Mouse (Mus musculus) brain, adult 2 months (tissue): Measurements from ENCODE around the gene Utrn.

Source experiments
- DNase-seq: peaks from one replicate; pipeline ENCODE4 v3.0.0; 2011; ENCODE audit warnings: low read depth, low spot score

Utrn gene

DNA sequence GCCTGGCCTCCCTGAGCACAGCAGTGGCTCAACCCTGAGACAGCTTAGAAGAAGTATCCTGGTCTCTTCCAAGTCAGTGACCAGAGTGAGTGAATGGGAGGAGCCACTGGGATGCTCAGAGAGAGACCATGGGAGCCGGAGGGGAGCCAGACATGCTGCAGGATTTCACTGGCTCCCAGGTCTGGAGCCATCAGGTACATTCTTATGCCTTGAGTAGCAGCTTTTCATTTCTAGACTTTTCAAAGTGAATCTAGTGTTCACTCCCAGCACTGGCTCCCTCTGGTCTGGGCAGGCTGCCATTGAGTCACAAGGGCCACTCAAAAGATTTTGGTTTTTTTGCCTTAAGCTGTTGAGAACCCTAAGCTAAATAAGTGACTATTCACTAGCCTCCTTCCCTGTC, 31.5 kb downstream of the Utrn start:
- DNase-seq = no peak

DNA sequence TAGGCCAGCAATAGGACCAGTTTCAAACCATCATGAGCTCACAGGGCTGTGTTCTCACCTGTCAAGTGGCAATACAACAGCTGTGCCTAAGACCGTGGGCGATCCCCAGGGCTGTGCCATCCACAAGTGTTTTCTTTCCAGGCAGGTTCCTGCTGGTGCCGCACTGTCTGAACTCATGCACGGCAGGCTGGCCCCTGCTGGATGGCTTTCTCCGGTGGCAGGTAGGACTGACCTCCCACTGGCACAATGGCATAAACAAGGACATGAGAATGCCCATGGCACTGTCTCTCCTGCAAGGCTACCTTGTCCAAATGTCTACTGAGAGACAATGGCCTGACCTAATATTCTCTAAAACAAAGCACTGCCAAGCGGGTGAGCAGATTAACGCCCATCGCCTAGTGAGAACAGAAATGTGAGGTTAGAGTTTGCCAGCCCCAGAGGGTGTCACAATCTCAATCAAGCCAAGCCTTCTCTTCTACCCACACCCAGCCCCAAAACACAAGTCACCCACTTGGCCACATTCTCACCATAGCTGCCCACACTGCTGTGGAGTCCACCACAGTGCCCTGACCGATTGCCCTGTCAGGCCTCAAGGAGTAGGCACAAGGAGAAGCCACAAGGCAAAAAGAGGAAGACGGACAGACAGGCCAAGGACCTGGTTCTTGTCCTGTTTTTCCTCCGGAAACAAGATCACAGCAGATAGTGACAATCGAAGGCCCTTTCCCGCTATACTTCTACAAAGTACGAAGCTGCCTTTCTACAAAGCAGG, 32.9 kb downstream of the Utrn start:
- DNase-seq = peak; percentile 46

- DNase-seq = no peak
Measured at GRCm38 (mm10) chr10:12834215-12834614, 35.0 kb downstream of the Utrn start.

DNA sequence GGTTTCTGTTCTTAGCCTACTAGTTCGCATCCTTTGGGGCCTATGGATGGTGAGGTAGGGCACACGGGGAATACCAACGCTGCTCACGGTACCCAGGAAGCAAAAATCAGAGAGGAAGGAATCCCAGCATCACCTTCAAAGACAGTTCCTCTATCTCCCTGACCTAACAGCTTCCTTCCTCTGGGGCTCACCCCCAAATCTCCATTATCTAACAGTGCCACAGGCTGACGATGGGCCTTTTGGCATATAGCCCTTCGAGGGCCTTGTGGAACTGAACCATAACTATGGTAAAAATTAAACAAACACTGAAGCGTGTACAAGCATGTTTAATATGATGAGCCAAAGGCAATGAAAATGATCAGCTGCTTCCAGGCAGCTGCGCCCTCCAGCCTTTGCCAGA, 37.0 kb downstream of the Utrn start:
- DNase-seq = no peak

- DNase-seq = no peak
Measured at GRCm38 (mm10) chr10:12827778-12828177, 41.4 kb downstream of the Utrn start.

DNA sequence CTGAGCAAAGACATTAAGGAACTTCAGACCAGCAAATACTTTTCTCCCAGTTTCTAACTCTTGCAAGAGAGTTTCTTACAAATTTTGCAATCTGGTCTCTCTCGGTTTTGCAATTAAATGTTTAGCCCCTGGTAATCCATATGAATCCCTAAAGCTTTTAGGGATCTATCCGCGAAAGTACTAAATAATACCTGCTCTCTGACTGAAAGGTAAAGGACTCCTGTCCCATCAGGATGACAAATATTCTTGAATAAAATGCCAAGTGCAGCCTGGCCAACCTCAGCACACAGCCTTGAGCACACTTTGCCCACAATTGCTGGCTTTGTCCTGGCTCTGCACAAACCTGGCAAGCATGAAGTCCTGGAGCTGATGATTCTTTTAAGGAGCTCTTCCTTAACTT, 41.9 kb downstream of the Utrn start:
- DNase-seq = peak; percentile 30

DNA sequence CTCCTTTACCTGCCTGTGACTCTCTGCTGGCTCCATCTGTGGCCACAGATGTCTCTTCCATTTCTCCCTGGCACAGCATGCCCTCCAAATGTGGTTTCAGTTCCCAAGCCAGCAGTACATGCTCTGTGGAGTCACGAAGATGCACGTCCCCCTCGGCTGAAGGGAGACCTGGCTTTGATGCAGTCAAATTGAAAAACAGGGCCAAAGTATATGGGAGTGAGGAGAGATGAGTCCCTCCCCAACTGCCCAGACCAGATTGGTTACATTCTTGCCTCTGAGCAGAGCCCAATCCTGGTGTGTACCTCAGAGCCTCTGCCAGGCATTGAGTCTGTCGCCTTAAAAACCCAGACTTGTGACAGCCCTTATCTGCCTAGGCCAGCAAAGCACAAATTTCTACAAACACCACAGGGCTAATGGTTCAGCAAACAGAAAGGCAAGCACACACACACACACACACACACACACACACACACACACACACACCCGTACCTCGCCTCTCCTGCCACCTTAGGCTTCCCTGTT, 42.3 kb downstream of the Utrn start:
- DNase-seq = peak; percentile 95

DNA sequence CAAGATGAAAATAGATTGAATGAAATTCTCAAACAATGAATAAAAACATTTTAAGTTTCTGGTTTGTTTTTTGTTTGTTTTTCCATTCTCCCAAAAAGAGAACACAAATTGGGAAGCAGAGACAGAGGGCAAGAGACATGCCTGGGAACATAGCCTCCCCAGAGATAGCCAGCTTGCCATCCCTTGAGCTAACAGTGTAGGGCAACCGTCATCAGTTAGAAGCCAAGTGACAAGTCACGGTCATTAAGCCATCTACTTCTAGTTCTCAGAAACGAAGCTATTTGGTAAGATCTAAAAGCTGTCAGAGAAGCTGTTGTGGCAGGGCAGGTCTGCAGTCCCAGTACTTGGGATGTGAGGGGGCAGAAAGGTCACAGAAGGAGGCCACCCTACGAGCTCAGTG, 44.8 kb downstream of the Utrn start:
- DNase-seq = no peak

DNA sequence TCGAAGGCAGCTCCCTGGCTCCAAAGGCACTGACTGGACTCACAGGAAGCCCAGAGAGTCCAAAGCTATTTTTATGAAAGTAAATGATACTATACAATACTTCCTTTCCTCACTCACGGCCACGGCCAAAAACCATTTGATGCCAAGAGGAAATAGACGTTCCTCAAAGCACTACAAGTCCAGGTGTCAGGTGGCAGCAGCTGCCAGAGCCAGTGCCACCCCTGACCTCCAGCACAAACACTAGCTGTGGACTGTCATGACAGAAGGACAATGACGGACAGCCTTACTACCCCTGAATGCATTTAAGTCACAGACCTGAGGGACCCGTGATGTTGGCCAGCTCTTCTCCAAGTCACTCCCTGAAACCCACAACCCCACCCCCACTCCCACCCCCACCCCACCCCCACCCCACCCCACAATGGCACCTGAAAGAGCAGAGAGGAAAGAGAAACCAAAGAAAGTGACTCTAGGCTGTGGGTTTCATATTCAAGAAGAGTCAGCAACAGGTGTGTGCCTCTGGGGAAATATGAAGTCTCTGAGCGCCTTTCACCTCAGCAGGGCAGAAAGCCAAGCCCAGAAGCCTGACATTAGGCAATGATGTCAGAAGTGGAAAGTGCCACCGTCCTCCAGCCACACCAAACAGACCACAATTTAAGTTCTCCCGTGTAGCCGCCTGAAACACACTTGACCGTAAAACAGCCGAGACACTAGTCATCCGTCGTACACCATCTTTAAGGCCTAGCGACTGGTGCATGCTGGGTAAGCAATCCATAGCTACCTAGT, 45.5 kb downstream of the Utrn start:
- no peak for DNase-seq

- peak; percentile 87 for DNase-seq
Measured at GRCm38 (mm10) chr10:12820978-12821735, 48.0 kb downstream of the Utrn start.

DNA sequence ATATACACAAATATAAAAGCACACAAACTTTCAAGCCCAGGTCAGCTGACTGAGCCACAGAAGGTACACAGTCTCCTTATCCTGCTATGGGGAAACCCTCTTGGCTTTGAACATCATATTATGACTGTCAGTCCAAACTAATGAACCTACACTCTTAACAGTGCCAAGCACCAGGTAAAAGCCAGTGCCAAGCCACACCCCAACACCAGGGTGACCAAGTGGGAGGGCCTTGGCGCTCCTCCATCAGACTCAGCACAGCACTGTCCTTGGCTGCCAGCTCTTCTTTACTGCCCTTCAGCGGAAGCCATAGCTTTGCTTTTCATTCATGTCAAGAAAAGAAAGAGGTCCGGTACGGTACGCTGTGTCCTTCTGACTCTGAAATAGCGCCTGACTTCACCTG, 51.8 kb downstream of the Utrn start:
- DNase-seq = peak; percentile 71

DNA sequence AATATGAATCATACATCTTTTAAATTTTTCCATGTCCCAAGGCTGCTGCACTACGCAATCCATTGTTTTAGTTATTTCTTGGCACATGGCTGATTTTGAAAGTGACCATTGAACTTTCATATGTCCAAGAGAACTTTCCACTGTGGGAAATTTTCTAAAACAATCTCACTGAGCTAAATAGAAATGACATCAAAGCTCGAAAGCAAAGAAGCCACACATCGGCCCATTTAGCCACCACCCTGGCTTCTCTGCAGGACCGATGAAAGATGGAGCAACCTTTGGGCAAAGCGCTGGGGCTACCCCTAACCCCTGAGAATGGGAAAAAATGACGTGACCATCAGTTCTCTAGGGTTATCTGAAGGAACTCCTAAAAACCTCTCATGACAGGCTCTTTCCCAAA, 52.6 kb downstream of the Utrn start:
- DNase-seq = no peak

GRCm38 (mm10) chr10:12814411-12814810, 54.8 kb downstream of the Utrn start:
- DNase-seq = no peak

- DNase-seq = no peak
Measured at GRCm38 (mm10) chr10:12813881-12814280, 55.3 kb downstream of the Utrn start.

GRCm38 (mm10) chr10:12813211-12813811, 55.9 kb downstream of the Utrn start:
- DNase-seq = no peak

- no peak for DNase-seq
Measured at GRCm38 (mm10) chr10:12812680-12813079, 56.5 kb downstream of the Utrn start.

GRCm38 (mm10) chr10:12810816-12811215, 58.3 kb downstream of the Utrn start:
- DNase-seq = no peak

GRCm38 (mm10) chr10:12809702-12810101, 59.5 kb downstream of the Utrn start:
- DNase-seq = no peak

GRCm38 (mm10) chr10:12808467-12808866, 60.7 kb downstream of the Utrn start:
- no peak for DNase-seq

DNA sequence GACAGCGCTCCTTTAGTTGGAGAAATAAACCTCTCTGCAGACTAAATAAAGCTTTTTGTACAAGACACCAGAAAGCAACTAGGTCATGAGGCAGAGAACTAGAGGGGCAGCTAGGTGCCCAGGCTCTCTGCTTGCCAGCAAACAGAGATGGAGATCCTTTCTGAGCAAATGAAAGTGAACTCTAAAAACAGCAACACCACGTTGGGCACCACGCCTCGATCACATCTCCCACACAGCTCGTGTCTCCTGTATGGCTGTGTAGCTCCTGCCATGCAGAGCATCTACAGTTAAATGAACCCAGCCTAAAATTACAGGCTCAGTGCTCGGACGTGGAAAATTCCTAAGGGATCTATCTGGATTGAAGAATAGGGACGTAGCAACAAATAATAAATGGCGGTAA, 61.5 kb downstream of the Utrn start:
- DNase-seq = peak; percentile 72

- no peak for DNase-seq
Measured at GRCm38 (mm10) chr10:12805826-12806225, 63.3 kb downstream of the Utrn start.

DNA sequence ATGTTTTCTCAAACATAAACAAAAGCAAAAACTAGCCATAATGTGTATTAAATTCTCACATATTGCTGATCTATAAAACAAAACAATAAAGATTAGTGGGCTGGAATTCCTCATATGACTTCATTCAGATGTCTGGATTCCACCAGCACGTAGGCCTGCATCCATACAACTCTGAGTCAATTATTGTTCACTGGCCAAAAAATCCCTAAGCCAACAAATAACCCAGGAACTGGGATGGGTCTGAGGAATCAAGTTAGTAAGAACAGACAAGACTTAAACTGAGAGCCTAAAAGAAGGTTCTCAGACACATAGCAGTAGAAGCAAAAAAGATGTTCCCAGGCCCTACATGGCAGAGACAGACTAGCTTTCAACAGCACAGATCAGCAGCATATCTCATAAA, 65.2 kb downstream of the Utrn start:
- DNase-seq = no peak
